8 mouse cellular contexts compared by ENCODE assay signal in the genomic region with DNA sequence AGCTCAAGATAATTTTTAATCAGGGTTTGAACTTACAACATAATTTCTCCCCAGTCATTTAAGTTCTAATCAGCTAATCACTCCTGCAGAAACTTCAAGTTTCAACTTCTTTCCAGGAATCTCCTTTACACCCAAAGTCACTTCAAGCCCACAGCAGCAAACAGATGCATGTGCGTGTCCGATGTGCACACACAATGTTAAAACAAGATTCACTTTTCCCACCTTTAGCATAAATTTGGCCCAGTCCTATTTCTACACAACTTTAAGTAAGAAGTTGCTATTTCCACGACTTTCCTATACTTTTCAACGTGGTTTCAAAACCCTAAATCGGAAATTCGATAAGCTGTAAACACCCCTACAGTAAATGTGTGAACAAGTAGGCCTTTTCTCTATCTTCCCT. TPM values are rescaled to one million over a fixed set of nuclear protein-coding genes. Genes with fewer than 3 reads are reported as not detected.
DNase-seq lines count a peak whose midpoint lies in the region; ATAC-seq lines count a peak whose summit lies in the region.

No protein-coding gene starts in this region.

- H3K27me3 ChIP-seq in kidney, embryonic 14.5 days (ENCODE audit: control insufficient read depth, insufficient read depth, low read length), result no peaks in the 10 kb centered on the region
- no peaks in the 10 kb centered on the region for H3K27me3 ChIP-seq in intestine, embryonic 14.5 days (replicated peaks; ENCODE audit: control insufficient read depth, insufficient read depth, low read length)
- H3K27me3 ChIP-seq in midbrain, embryonic 16.5 days (ENCODE audit: control insufficient read depth, insufficient read depth, low read depth, low read length), result no peaks in the 10 kb centered on the region

- ATAC-seq in kidney, embryonic 14.5 days (ENCODE audit: low FRiP score, low TSS enrichment), result no peak
- 0 out of 2 replicates have a peak, but pooled peaks have one; percentile 2 for ATAC-seq in common myeloid progenitor, adult 5-6 weeks (replicated peaks; ENCODE audit: low read depth, poor library complexity, severe bottlenecking)
- no peak for ATAC-seq in intestine, embryonic 14.5 days (replicated peaks; ENCODE audit: low FRiP score, low TSS enrichment, low read depth)
- ATAC-seq in midbrain, embryonic 16.5 days, result no peak

- H3K36me3 ChIP-seq in kidney, embryonic 14.5 days (ENCODE audit: control insufficient read depth, insufficient read depth, low read length), result no peaks in the 10 kb centered on the region
- H3K36me3 ChIP-seq in intestine, embryonic 14.5 days (ENCODE audit: control insufficient read depth, insufficient read depth, low read length), result peaks cover 5% of the 10 kb centered on the region
- no peaks in the 10 kb centered on the region for H3K36me3 ChIP-seq in midbrain, embryonic 16.5 days (ENCODE audit: control insufficient read depth, insufficient read depth, low read length)

- H3K9ac ChIP-seq in kidney, embryonic 14.5 days (ENCODE audit: low read depth, low read length), result peak overlapping the region; percentile 34; the same call in 1 of the 2 replicates
- no peak overlapping the region for H3K9ac ChIP-seq in intestine, embryonic 14.5 days (ENCODE audit: low read length)
- no peak overlapping the region for H3K9ac ChIP-seq in midbrain, embryonic 16.5 days (ENCODE audit: low read depth, low read length)

- peak overlapping the region; percentile 87 for H3K4me3 ChIP-seq in kidney, embryonic 14.5 days (ENCODE audit: low read length)
- peak overlapping the region; percentile 77 for H3K4me3 ChIP-seq in intestine, embryonic 14.5 days (ENCODE audit: low read depth, low read length)
- peak overlapping the region; percentile 98; the same call in 1 of the 2 replicates for H3K4me3 ChIP-seq in midbrain, embryonic 16.5 days (ENCODE audit: low read depth, low read length)

- no peaks in the 10 kb centered on the region for H3K4me1 ChIP-seq in kidney, embryonic 14.5 days (ENCODE audit: control insufficient read depth, insufficient read depth, low read length)
- 0 out of 2 replicates have a peak, but pooled peaks cover 4% of the 10 kb centered on the region for H3K4me1 ChIP-seq in intestine, embryonic 14.5 days (replicated peaks; ENCODE audit: control insufficient read depth, insufficient read depth, low read length)
- H3K4me1 ChIP-seq in midbrain, embryonic 16.5 days (ENCODE audit: control insufficient read depth, insufficient read depth, low read length), result peaks cover 13% of the 10 kb centered on the region

- peak overlapping the region; percentile 40 for H3K4me2 ChIP-seq in kidney, embryonic 14.5 days (replicated peaks; ENCODE audit: low read depth, low read length)
- H3K4me2 ChIP-seq in intestine, embryonic 14.5 days (ENCODE audit: low read length), result peak overlapping the region; percentile 62
- peak overlapping the region; percentile 52 for H3K4me2 ChIP-seq in midbrain, embryonic 16.5 days (ENCODE audit: low read length)

- WGBS in kidney, embryonic 14.5 days, result 64% methylated on average over 6 of the region's 6 CpGs
- 67% methylated on average over 6 of the region's 6 CpGs for WGBS in intestine, embryonic 14.5 days
- 63% methylated on average over 6 of the region's 6 CpGs for WGBS in midbrain, embryonic 16.5 days

- DNase-seq in kidney, adult 9 months, result no peak
- no peak for DNase-seq in intestine, embryonic 14.5 days (ENCODE audit: low spot score)
- no peak for DNase-seq in cerebellum, postnatal 10 days
- no peak for DNase-seq in ovary, postnatal 10 days (ENCODE audit: low spot score)
- no peak for DNase-seq in ovary, postnatal 14 days (ENCODE audit: low spot score)

- H3K27ac ChIP-seq in kidney, embryonic 14.5 days (ENCODE audit: low read depth, low read length), result no peak overlapping the region
- H3K27ac ChIP-seq in intestine, embryonic 14.5 days (ENCODE audit: low read depth), result no peak overlapping the region
- H3K27ac ChIP-seq in midbrain, embryonic 16.5 days (ENCODE audit: low read length), result no peak overlapping the region

- no peaks in the 10 kb centered on the region for H3K9me3 ChIP-seq in kidney, embryonic 14.5 days (ENCODE audit: control insufficient read depth, low read length)
- H3K9me3 ChIP-seq in intestine, embryonic 14.5 days (ENCODE audit: control insufficient read depth, low read length), result no peaks in the 10 kb centered on the region
- H3K9me3 ChIP-seq in midbrain, embryonic 16.5 days (replicated peaks; ENCODE audit: control insufficient read depth, low read length, poor library complexity, severe bottlenecking), result no peaks in the 10 kb centered on the region

RNA-seq across cellular contexts. Expression of a gene that starts 0.6 kb away (rescaled TPM):
- 10.9 and 12.8 TPM in 2 replicates for polyA plus RNA-seq in kidney, embryonic 14.5 days (2014; fragmentation: Nextera tagmentation; extraction: Ambion mirVana)
- 14.2 and 18.7 TPM in 2 replicates for total RNA-seq in common myeloid progenitor, adult 5-6 weeks (2017)
- 11.6 and 13.4 TPM in 2 replicates for polyA plus RNA-seq in intestine, embryonic 14.5 days (2014; fragmentation: Nextera tagmentation; extraction: Ambion mirVana)
- 19.3 and 20.3 TPM in 2 replicates for polyA plus RNA-seq in midbrain, embryonic 16.5 days (2015; fragmentation: Nextera tagmentation; extraction: Ambion mirVana)

RNA-seq across cellular contexts. Expression of a gene that starts 29.3 kb away (rescaled TPM):
- polyA plus RNA-seq in kidney, embryonic 14.5 days (2014; fragmentation: Nextera tagmentation; extraction: Ambion mirVana), result 21.1 and 21.2 TPM in 2 replicates
- 11.3 and 16.8 TPM in 2 replicates for total RNA-seq in common myeloid progenitor, adult 5-6 weeks (2017)
- 17.8 and 18.1 TPM in 2 replicates for polyA plus RNA-seq in intestine, embryonic 14.5 days (2014; fragmentation: Nextera tagmentation; extraction: Ambion mirVana)
- polyA plus RNA-seq in midbrain, embryonic 16.5 days (2015; fragmentation: Nextera tagmentation; extraction: Ambion mirVana), result 18.3 and 19.4 TPM in 2 replicates

RNA-seq across cellular contexts. Expression of a gene that starts 30.1 kb away (rescaled TPM):
- 24.8 and 30.2 TPM in 2 replicates for polyA plus RNA-seq in kidney, embryonic 14.5 days (2014; fragmentation: Nextera tagmentation; extraction: Ambion mirVana)
- 14.6 and 22.1 TPM in 2 replicates for total RNA-seq in common myeloid progenitor, adult 5-6 weeks (2017)
- polyA plus RNA-seq in intestine, embryonic 14.5 days (2014; fragmentation: Nextera tagmentation; extraction: Ambion mirVana), result 25.7 and 27.3 TPM in 2 replicates
- polyA plus RNA-seq in midbrain, embryonic 16.5 days (2015; fragmentation: Nextera tagmentation; extraction: Ambion mirVana), result 30.9 and 31.2 TPM in 2 replicates
